Mouse (Mus musculus) E14TG2a.4 (cell line): ENCODE data around the gene Hoxb13.

Experiments
- CTCF ChIP-seq: conservative IDR thresholded peaks from 2 replicates; pipeline ENCODE4 v1.5.1; 2014; ENCODE audit warnings: low read length
- POU5F1 ChIP-seq: IDR thresholded peaks from 2 replicates; pipeline ENCODE4 v1.6.1; 2014; ENCODE audit warnings: low read length, borderline replicate concordance

GRCm38 (mm10) chr11:96195769-96196280 is 1.7 kb downstream of the Hoxb13 start:
- TF ChIP-seq CTCF (no peak), POU5F1 (no peak)
